Mouse (Mus musculus): ENCODE data around the gene Trpm4. TPM values are rescaled to one million over a fixed set of nuclear protein-coding genes. Genes with fewer than 3 reads are reported as not detected.
A peak's percentile ranks its signal among the peaks of the same experiment; 100 is the strongest.

The Trpm4 gene
- polyA plus RNA-seq (2015; fragmentation: Nextera tagmentation; extraction: Ambion mirVana): 7.3 and 10.8 TPM in 2 replicates

GRCm38 (mm10) chr7:45333431-45333982 is at the start of gene Trpm4:
TSS of gene Trpm4 (minus strand) at chr7:45333780.
- Histone ChIP-seq H3K9me3 (no peaks in the 10 kb centered on the region), H3K27ac (no peak within 1 kb of the TSS), H3K36me3 (no peaks in the 10 kb centered on the region), H3K27me3 (peaks cover 28% of the 10 kb centered on the region), H3K9ac (replicated peaks) (peak within 1 kb of the TSS; percentile 74), H3K4me3 (replicated peaks) (peak within 1 kb of the TSS; percentile 56), H3K4me2 (replicated peaks) (peak within 1 kb of the TSS; percentile 88), H3K4me1 (replicated peaks) (peaks cover 35% of the 10 kb centered on the region)
- peak; percentile 60 for ATAC-seq
- WGBS: under 1% methylated on average over 38 of the region's 38 CpGs

GRCm38 (mm10) chr7:45376057-45376456 is 42.5 kb upstream of the Trpm4 start:
- Histone ChIP-seq H3K9ac (replicated peaks) (no peak overlapping the region), H3K4me3 (replicated peaks) (no peak overlapping the region), H3K27me3 (no peaks in the 10 kb centered on the region), H3K4me1 (replicated peaks) (no peaks in the 10 kb centered on the region; the same call in 1 of the 2 replicates), H3K36me3 (peaks cover 89% of the 10 kb centered on the region), H3K9me3 (no peaks in the 10 kb centered on the region), H3K27ac (no peak overlapping the region), H3K4me2 (replicated peaks) (no peak overlapping the region)
- WGBS: 86% methylated on average over 1 of the region's 1 CpGs
- no peak for ATAC-seq

- Histone ChIP-seq H3K4me3 (replicated peaks) (no peak overlapping the region), H3K27me3 (peaks cover 5% of the 10 kb centered on the region), H3K4me1 (replicated peaks) (peaks cover 14% of the 10 kb centered on the region), H3K9me3 (no peaks in the 10 kb centered on the region), H3K9ac (replicated peaks) (no peak overlapping the region), H3K36me3 (peaks cover 74% of the 10 kb centered on the region), H3K4me2 (replicated peaks) (no peak overlapping the region), H3K27ac (no peak overlapping the region)
- 93% methylated on average over 8 of the region's 8 CpGs for WGBS
- no peak for ATAC-seq
These were observed 41.0 kb upstream of the Trpm4 start for GRCm38 (mm10) chr7:45374620-45375019.

- Histone ChIP-seq H3K27me3 (peaks cover 18% of the 10 kb centered on the region), H3K36me3 (peaks cover 52% of the 10 kb centered on the region), H3K27ac (no peak overlapping the region), H3K9ac (replicated peaks) (no peak overlapping the region), H3K4me1 (replicated peaks) (peaks cover 29% of the 10 kb centered on the region), H3K4me3 (replicated peaks) (no peak overlapping the region), H3K4me2 (replicated peaks) (no peak overlapping the region), H3K9me3 (no peaks in the 10 kb centered on the region)
- 88% methylated on average over 5 of the region's 5 CpGs for WGBS
- ATAC-seq: no peak
These were observed 38.8 kb upstream of the Trpm4 start for GRCm38 (mm10) chr7:45372371-45372770.

GRCm38 (mm10) chr7:45370475-45371311 is 37.1 kb upstream of the Trpm4 start, which contains the start of gene Lin7b:
TSS of gene Lin7b (minus strand) at chr7:45370583.
- Histone ChIP-seq H3K36me3 (peaks cover 35% of the 10 kb centered on the region), H3K4me3 (replicated peaks) (peak within 1 kb of the TSS; percentile 48), H3K4me1 (replicated peaks) (peaks cover 33% of the 10 kb centered on the region), H3K9ac (replicated peaks) (peak within 1 kb of the TSS; percentile 75), H3K9me3 (no peaks in the 10 kb centered on the region), H3K4me2 (replicated peaks) (peak within 1 kb of the TSS; percentile 88), H3K27ac (no peak within 1 kb of the TSS), H3K27me3 (peaks cover 18% of the 10 kb centered on the region)
- WGBS: 12% methylated on average over 28 of the region's 28 CpGs
- peak; percentile 40 for ATAC-seq

GRCm38 (mm10) chr7:45369836-45370474 is 36.4 kb upstream of the Trpm4 start:
- H3K27me3 ChIP-seq: peaks cover 18% of the 10 kb centered on the region
- H3K9me3 ChIP-seq: no peaks in the 10 kb centered on the region
- no peak overlapping the region for H3K27ac ChIP-seq
- peak overlapping the region; percentile 88 for H3K4me2 ChIP-seq (replicated peaks)
- ATAC-seq: peak; percentile 1; the same call in 1 of the 2 replicates
- peak overlapping the region; percentile 75 for H3K9ac ChIP-seq (replicated peaks)
- peaks cover 29% of the 10 kb centered on the region for H3K36me3 ChIP-seq
- H3K4me3 ChIP-seq (replicated peaks): peak overlapping the region; percentile 48
- 8% methylated on average over 50 of the region's 52 CpGs for WGBS
- peaks cover 40% of the 10 kb centered on the region for H3K4me1 ChIP-seq (replicated peaks)

GRCm38 (mm10) chr7:45369022-45369745 is 35.6 kb upstream of the Trpm4 start:
- WGBS: 76% methylated on average over 16 of the region's 16 CpGs
- no peak for ATAC-seq
- peaks cover 19% of the 10 kb centered on the region for H3K27me3 ChIP-seq
- H3K4me2 ChIP-seq (replicated peaks): peak overlapping the region; percentile 88
- H3K36me3 ChIP-seq: peaks cover 23% of the 10 kb centered on the region
- no peaks in the 10 kb centered on the region for H3K9me3 ChIP-seq
- H3K4me3 ChIP-seq (replicated peaks): peak overlapping the region; percentile 48; the same call in 1 of the 2 replicates
- peaks cover 45% of the 10 kb centered on the region for H3K4me1 ChIP-seq (replicated peaks)
- no peak overlapping the region for H3K27ac ChIP-seq
- no peak overlapping the region for H3K9ac ChIP-seq (replicated peaks)

- peaks cover 29% of the 10 kb centered on the region for H3K27me3 ChIP-seq
- H3K4me3 ChIP-seq (replicated peaks): peak overlapping the region; percentile 85
- 83% methylated on average over 15 of the region's 15 CpGs for WGBS
- peak overlapping the region; percentile 69 for H3K4me2 ChIP-seq (replicated peaks)
- H3K27ac ChIP-seq: peak overlapping the region; percentile 82; the same call in 1 of the 2 replicates
- no peak for ATAC-seq
- H3K9ac ChIP-seq (replicated peaks): peak overlapping the region; percentile 71
- H3K36me3 ChIP-seq: peaks cover 13% of the 10 kb centered on the region
- peaks cover 51% of the 10 kb centered on the region for H3K4me1 ChIP-seq (replicated peaks)
- no peaks in the 10 kb centered on the region for H3K9me3 ChIP-seq
These were observed 34.6 kb upstream of the Trpm4 start for GRCm38 (mm10) chr7:45368178-45368577.

GRCm38 (mm10) chr7:45367020-45367880 is 33.7 kb upstream of the Trpm4 start:
- Histone ChIP-seq H3K4me2 (replicated peaks) (peak overlapping the region; percentile 84), H3K9ac (replicated peaks) (peak overlapping the region; percentile 88), H3K27me3 (peaks cover 38% of the 10 kb centered on the region), H3K4me1 (replicated peaks) (peaks cover 60% of the 10 kb centered on the region), H3K9me3 (no peaks in the 10 kb centered on the region), H3K4me3 (replicated peaks) (peak overlapping the region; percentile 85), H3K36me3 (peaks cover 4% of the 10 kb centered on the region; the same call in 1 of the 2 replicates), H3K27ac (peak overlapping the region; percentile 82)
- WGBS: 1% methylated on average over 68 of the region's 70 CpGs
- ATAC-seq: peak; percentile 84

- ATAC-seq: peak; percentile 44
- peak within 1 kb of the TSS; percentile 82 for H3K27ac ChIP-seq
- under 1% methylated on average over 21 of the region's 26 CpGs for WGBS
- peak within 1 kb of the TSS; percentile 88 for H3K9ac ChIP-seq (replicated peaks)
- peak within 1 kb of the TSS; percentile 85 for H3K4me3 ChIP-seq (replicated peaks)
- H3K27me3 ChIP-seq: peaks cover 39% of the 10 kb centered on the region
- H3K4me2 ChIP-seq (replicated peaks): peak within 1 kb of the TSS; percentile 84
- H3K9me3 ChIP-seq: no peaks in the 10 kb centered on the region
- H3K4me1 ChIP-seq (replicated peaks): peaks cover 66% of the 10 kb centered on the region
- H3K36me3 ChIP-seq: no peaks in the 10 kb centered on the region
These were observed 33.1 kb upstream of the Trpm4 start, which contains the start of gene Ppfia3 for GRCm38 (mm10) chr7:45366652-45367019. TSS of gene Ppfia3 (minus strand) at chr7:45367019.
